Mouse (Mus musculus) hindbrain, embryonic 10.5 days (tissue): Measurements from ENCODE around the gene Zp1. TPM values are rescaled to one million over a fixed set of nuclear protein-coding genes. Genes with fewer than 3 reads are reported as not detected.

Source experiments
- DNase-seq: peaks from one replicate; pipeline ENCODE4 v3.0.0-alpha.2; 2017; ENCODE audit warnings: low spot score
- H3K27ac ChIP-seq: fragments of 300-500 bp; sonication (generic); 2 replicates; pipeline ENCODE4 v1.5.1; 2016; ENCODE audit warnings: mild to moderate bottlenecking, moderate library complexity
- H3K27me3 ChIP-seq: fragments of 300-500 bp; sonication (generic); 2 replicates; pipeline ENCODE4 v1.6.1; 2016; ENCODE audit warnings: mild to moderate bottlenecking; ENCODE audit not compliant: poor library complexity, insufficient read depth, severe bottlenecking
- H3K36me3 ChIP-seq: fragments of 300-500 bp; sonication (generic); 2 replicates; pipeline ENCODE4 v1.6.1; 2016; ENCODE audit warnings: mild to moderate bottlenecking, moderate library complexity
- H3K4me1 ChIP-seq: fragments of 300-500 bp; sonication (generic); replicated peaks from 2 replicates; pipeline ENCODE4 v1.6.1; 2016; ENCODE audit warnings: mild to moderate bottlenecking
- H3K4me3 ChIP-seq: fragments of 300-500 bp; sonication (generic); 2 replicates; pipeline ENCODE4 v1.5.1; 2016; ENCODE audit warnings: mild to moderate bottlenecking, moderate library complexity
- H3K9me3 ChIP-seq: fragments of 300-500 bp; sonication (generic); 2 replicates; pipeline ENCODE4 v1.6.1; 2016; ENCODE audit warnings: mild to moderate bottlenecking, moderate library complexity
- WGBS: fragments of 180-500 bp; shearing (Covaris S2); methylation state at CpG from one replicate; pipeline ENCODE4 v1.1.7; 2016; 5-methylcytosine and 5-hydroxymethylcytosine counted together
- polyA plus RNA-seq: library from polyadenylated mRNA; unstranded; fragments of >200 nt; fragmentation: Nextera tagmentation; extraction: Ambion mirVana; gene quantifications from 2 replicates; pipeline ENCODE4 v1.2.1, GENCODE M21; 2016

The Zp1 gene
- polyA plus RNA-seq: 0.08 TPM in 1 of 2 replicates, not detected in the other

- Histone ChIP-seq H3K36me3 (no peaks in the 10 kb centered on the region), H3K4me3 (no peak within 1 kb of the TSS), H3K4me1 (peaks cover under 1% of the 10 kb centered on the region; the same call in 1 of the 2 replicates), H3K27me3 (no peaks in the 10 kb centered on the region), H3K27ac (no peak within 1 kb of the TSS), H3K9me3 (no peaks in the 10 kb centered on the region)
- 73% methylated on average over 2 of the region's 2 CpGs for WGBS
- no peak for DNase-seq
Measured at GRCm38 (mm10) chr19:10920532-10920931, at the start of gene Zp1. Gene Zp1 (minus strand): TSS chr19:10920632.

GRCm38 (mm10) chr19:10968578-10968977 is 48.1 kb upstream of the Zp1 start:
- 90% methylated on average over 7 of the region's 7 CpGs for WGBS

GRCm38 (mm10) chr19:10965721-10966120 is 45.3 kb upstream of the Zp1 start:
- Histone ChIP-seq H3K4me3 (no peak overlapping the region), H3K9me3 (peaks cover 7% of the 10 kb centered on the region; the same call in 1 of the 2 replicates), H3K4me1 (no peaks in the 10 kb centered on the region), H3K27me3 (no peaks in the 10 kb centered on the region), H3K27ac (no peak overlapping the region), H3K36me3 (no peaks in the 10 kb centered on the region)
- 88% methylated on average over 7 of the region's 7 CpGs for WGBS
- no peak for DNase-seq

More at GRCm38 (mm10) chr19:10968578-10968977, 48.1 kb upstream of the Zp1 start:
- H3K36me3 ChIP-seq: no peaks in the 10 kb centered on the region
- no peak for DNase-seq
- H3K9me3 ChIP-seq: peaks cover 16% of the 10 kb centered on the region; the same call in 1 of the 2 replicates
- H3K4me1 ChIP-seq: no peaks in the 10 kb centered on the region
- H3K27ac ChIP-seq: no peak overlapping the region
- no peaks in the 10 kb centered on the region for H3K27me3 ChIP-seq
- no peak overlapping the region for H3K4me3 ChIP-seq

GRCm38 (mm10) chr19:10959978-10960346 is 39.5 kb upstream of the Zp1 start:
- H3K9me3 ChIP-seq: no peaks in the 10 kb centered on the region
- H3K4me3 ChIP-seq: no peak overlapping the region
- DNase-seq: no peak
- H3K4me1 ChIP-seq: peaks cover 6% of the 10 kb centered on the region
- no peak overlapping the region for H3K27ac ChIP-seq
- H3K27me3 ChIP-seq: no peaks in the 10 kb centered on the region
- H3K36me3 ChIP-seq: no peaks in the 10 kb centered on the region
- 46% methylated on average over 12 of the region's 12 CpGs for WGBS

GRCm38 (mm10) chr19:10959085-10959977 is 38.9 kb upstream of the Zp1 start:
- Histone ChIP-seq H3K9me3 (no peaks in the 10 kb centered on the region), H3K27me3 (no peaks in the 10 kb centered on the region), H3K27ac (no peak overlapping the region), H3K4me1 (peaks cover 6% of the 10 kb centered on the region), H3K36me3 (no peaks in the 10 kb centered on the region), H3K4me3 (no peak overlapping the region)
- WGBS: 37% methylated on average over 11 of the region's 11 CpGs
- peak; percentile 51 for DNase-seq

- DNase-seq: peak; percentile 21
- Histone ChIP-seq H3K27ac (0 out of 2 replicates have a peak overlapping the region, but pooled peaks have one; percentile 36), H3K9me3 (no peaks in the 10 kb centered on the region), H3K4me1 (peaks cover 32% of the 10 kb centered on the region), H3K4me3 (no peak overlapping the region), H3K27me3 (no peaks in the 10 kb centered on the region), H3K36me3 (no peaks in the 10 kb centered on the region; the same call in 1 of the 2 replicates)
- 69% methylated on average over 11 of the region's 11 CpGs for WGBS
Measured at GRCm38 (mm10) chr19:10952021-10952939, 31.8 kb upstream of the Zp1 start.

GRCm38 (mm10) chr19:10949558-10949957 is 29.1 kb upstream of the Zp1 start:
- Histone ChIP-seq H3K4me3 (peak overlapping the region; percentile 98), H3K27ac (peak overlapping the region; percentile 82), H3K9me3 (no peaks in the 10 kb centered on the region), H3K27me3 (no peaks in the 10 kb centered on the region), H3K36me3 (peaks cover 25% of the 10 kb centered on the region), H3K4me1 (peaks cover 44% of the 10 kb centered on the region)
- no peak for DNase-seq
- WGBS: 41% methylated on average over 9 of the region's 9 CpGs

- under 1% methylated on average over 30 of the region's 30 CpGs for whole genome bisulfite sequencing
- peak within 1 kb of the TSS; percentile 98 for H3K4me3 ChIP-seq
- H3K27ac ChIP-seq: peak within 1 kb of the TSS; percentile 82
- peak; percentile 98 for DNase-seq
- H3K36me3 ChIP-seq: peaks cover 29% of the 10 kb centered on the region
- peaks cover 44% of the 10 kb centered on the region for H3K4me1 ChIP-seq
- no peaks in the 10 kb centered on the region for H3K27me3 ChIP-seq
- no peaks in the 10 kb centered on the region for H3K9me3 ChIP-seq
Measured at GRCm38 (mm10) chr19:10949112-10949511, 28.7 kb upstream of the Zp1 start, which contains the start of gene Ccdc86. Gene Ccdc86 (minus strand): TSS chr19:10949266.

- Histone ChIP-seq H3K36me3 (peaks cover 36% of the 10 kb centered on the region), H3K9me3 (no peaks in the 10 kb centered on the region), H3K27me3 (no peaks in the 10 kb centered on the region), H3K27ac (peak overlapping the region; percentile 82), H3K4me3 (peak overlapping the region; percentile 98), H3K4me1 (peaks cover 44% of the 10 kb centered on the region)
- DNase-seq: no peak
- under 1% methylated on average over 20 of the region's 20 CpGs for whole genome bisulfite sequencing
Measured at GRCm38 (mm10) chr19:10948416-10948815, 28.0 kb upstream of the Zp1 start.

- H3K36me3 ChIP-seq: peaks cover 48% of the 10 kb centered on the region
- H3K9me3 ChIP-seq: no peaks in the 10 kb centered on the region
- H3K4me1 ChIP-seq: peaks cover 39% of the 10 kb centered on the region
- no peak overlapping the region for H3K27ac ChIP-seq
- no peaks in the 10 kb centered on the region for H3K27me3 ChIP-seq
- H3K4me3 ChIP-seq: peak overlapping the region; percentile 98
- 90% methylated on average over 5 of the region's 5 CpGs for WGBS
- DNase-seq: no peak
Measured at GRCm38 (mm10) chr19:10947219-10947618, 26.8 kb upstream of the Zp1 start.

- Histone ChIP-seq H3K36me3 (peaks cover 55% of the 10 kb centered on the region), H3K4me3 (peak overlapping the region; percentile 98), H3K27ac (no peak overlapping the region), H3K9me3 (no peaks in the 10 kb centered on the region), H3K4me1 (peaks cover 35% of the 10 kb centered on the region), H3K27me3 (peaks cover 5% of the 10 kb centered on the region; the same call in 1 of the 2 replicates)
- 88% methylated on average over 3 of the region's 3 CpGs for WGBS
- no peak for DNase-seq
Measured at GRCm38 (mm10) chr19:10946506-10946905, 26.1 kb upstream of the Zp1 start.

GRCm38 (mm10) chr19:10943955-10944354 is 23.5 kb upstream of the Zp1 start:
- DNase-seq: no peak
- 83% methylated on average over 3 of the region's 3 CpGs for WGBS

More at GRCm38 (mm10) chr19:10943955-10944354, 23.5 kb upstream of the Zp1 start:
- Histone ChIP-seq H3K27ac (no peak overlapping the region), H3K4me3 (no peak overlapping the region), H3K36me3 (peaks cover 55% of the 10 kb centered on the region), H3K9me3 (no peaks in the 10 kb centered on the region), H3K4me1 (peaks cover 44% of the 10 kb centered on the region), H3K27me3 (peaks cover 10% of the 10 kb centered on the region)
